Comparison of ENCODE assay signal across 17 mouse cellular contexts in genomic region chr10:70180727-70181126, GRCm38 (mm10). TPM values are rescaled to one million over a fixed set of nuclear protein-coding genes. Genes with fewer than 3 reads are reported as not detected.
DNase-seq lines count a peak whose midpoint lies in the region; ATAC-seq and TF ChIP-seq lines count a peak whose summit lies in the region.
"Had no signal": no experiment of that assay in that cellular context is flagged by ENCODE, and none has a peak within 500 bp of the region (broad histone marks: within the 10 kb centered on the region; RNA-seq: fewer than 3 reads in every experiment).

No protein-coding gene starts in this region.

- no peak for DNase-seq in kidney, postnatal 0 days (ENCODE audit: low spot score)
- DNase-seq in kidney, adult 11 months: no peak
- DNase-seq in forebrain, embryonic 14.5 days (ENCODE audit: low spot score): no peak
- DNase-seq: adrenal gland, postnatal 25 days; cerebellum, adult 2 months; gastrocnemius, postnatal 10 days; heart, postnatal 10 days; right cerebral cortex, postnatal 4 days had no signal

- H3K4me3 ChIP-seq in kidney, postnatal 0 days (replicated peaks; ENCODE audit: low read depth, low read length): no peak overlapping the region
- H3K4me3 ChIP-seq in forebrain, embryonic 14.5 days (ENCODE audit: low read depth, low read length): no peak overlapping the region
- no peak overlapping the region for H3K4me3 ChIP-seq in midbrain, embryonic 13.5 days (replicated peaks)
- H3K4me3 ChIP-seq: embryonic facial prominence, embryonic 13.5 days; hindbrain, embryonic 15.5 days; limb, embryonic 13.5 days; liver, embryonic 15.5 days; midbrain, embryonic 10.5 days had no signal

- no peak for ATAC-seq in kidney, postnatal 0 days (replicated peaks; ENCODE audit: low FRiP score, low read depth)
- ATAC-seq in CD4-positive, CD25-positive, alpha-beta regulatory T cell, adult 4 months: peak; percentile 82
- ATAC-seq in common myeloid progenitor, adult 5-6 weeks (replicated peaks; ENCODE audit: low read depth, poor library complexity, severe bottlenecking): peak; percentile 68
- 0 out of 2 replicates have a peak, but pooled peaks have one; percentile 31 for ATAC-seq in monocyte, adult 5-6 weeks (replicated peaks; ENCODE audit: insufficient number of reproducible peaks, low FRiP score, low TSS enrichment, poor library complexity, severe bottlenecking)
- no peak for ATAC-seq in forebrain, embryonic 14.5 days
- ATAC-seq in midbrain, embryonic 13.5 days: no peak

- 0 out of 2 replicates have a peak, but pooled peaks cover 9% of the 10 kb centered on the region for H3K4me1 ChIP-seq in kidney, postnatal 0 days (replicated peaks; ENCODE audit: insufficient read depth, low read length)
- H3K4me1 ChIP-seq in forebrain, embryonic 14.5 days (ENCODE audit: control insufficient read depth, insufficient read depth, low read length): no peaks in the 10 kb centered on the region
- peaks cover 10% of the 10 kb centered on the region for H3K4me1 ChIP-seq in midbrain, embryonic 13.5 days (replicated peaks)

- H3K36me3 ChIP-seq in kidney, postnatal 0 days (ENCODE audit: insufficient read depth, low read length): 0 out of 2 replicates have a peak, but pooled peaks cover 6% of the 10 kb centered on the region
- H3K36me3 ChIP-seq in forebrain, embryonic 14.5 days (ENCODE audit: control insufficient read depth, insufficient read depth, low read length): peaks cover 19% of the 10 kb centered on the region
- H3K36me3 ChIP-seq in midbrain, embryonic 13.5 days: peaks cover 29% of the 10 kb centered on the region

- H3K9me3 ChIP-seq in kidney, postnatal 0 days (replicated peaks; ENCODE audit: low read length): no peaks in the 10 kb centered on the region
- H3K9me3 ChIP-seq in forebrain, embryonic 14.5 days (replicated peaks; ENCODE audit: control insufficient read depth, low read length): no peaks in the 10 kb centered on the region
- H3K9me3 ChIP-seq in midbrain, embryonic 13.5 days: no peaks in the 10 kb centered on the region
- H3K9me3 ChIP-seq: embryonic facial prominence, embryonic 13.5 days; hindbrain, embryonic 15.5 days; limb, embryonic 13.5 days; liver, embryonic 15.5 days; midbrain, embryonic 10.5 days had no signal

- no peak overlapping the region for H3K4me2 ChIP-seq in kidney, postnatal 0 days (ENCODE audit: low read length)
- H3K4me2 ChIP-seq in forebrain, embryonic 14.5 days (ENCODE audit: low read length): no peak overlapping the region
- no peak overlapping the region for H3K4me2 ChIP-seq in midbrain, embryonic 13.5 days (replicated peaks)
- H3K4me2 ChIP-seq: embryonic facial prominence, embryonic 13.5 days; hindbrain, embryonic 15.5 days; limb, embryonic 13.5 days; liver, embryonic 15.5 days had no signal

- 72% methylated on average over 9 of the region's 9 CpGs for WGBS in kidney, postnatal 0 days
- 94% methylated on average over 9 of the region's 9 CpGs for WGBS in forebrain, embryonic 14.5 days
- WGBS in midbrain, embryonic 13.5 days: 96% methylated on average over 9 of the region's 9 CpGs

- TF ChIP-seq CTCF in kidney, postnatal 0 days (IDR thresholded peaks at IDR 0.05; ENCODE audit: low read depth): no peak

- H3K27me3 ChIP-seq in kidney, postnatal 0 days (ENCODE audit: insufficient read depth, low read length): no peaks in the 10 kb centered on the region
- no peaks in the 10 kb centered on the region for H3K27me3 ChIP-seq in forebrain, embryonic 14.5 days (replicated peaks; ENCODE audit: control insufficient read depth, insufficient read depth, low read length)
- H3K27me3 ChIP-seq in midbrain, embryonic 13.5 days: no peaks in the 10 kb centered on the region
- H3K27me3 ChIP-seq: embryonic facial prominence, embryonic 13.5 days; hindbrain, embryonic 15.5 days; limb, embryonic 13.5 days; liver, embryonic 15.5 days had no signal

- H3K27ac ChIP-seq in kidney, postnatal 0 days: peak overlapping the region; percentile 42; the same call in 1 of the 2 replicates
- no peak overlapping the region for H3K27ac ChIP-seq in forebrain, embryonic 14.5 days (ENCODE audit: low read depth, low read length)
- no peak overlapping the region for H3K27ac ChIP-seq in midbrain, embryonic 13.5 days
- H3K27ac ChIP-seq: embryonic facial prominence, embryonic 13.5 days; hindbrain, embryonic 15.5 days; limb, embryonic 13.5 days; liver, embryonic 15.5 days; midbrain, embryonic 10.5 days had no signal

- no peak overlapping the region for H3K9ac ChIP-seq in kidney, postnatal 0 days (ENCODE audit: low read depth, low read length)
- no peak overlapping the region for H3K9ac ChIP-seq in forebrain, embryonic 14.5 days (ENCODE audit: low read length)
- no peak overlapping the region for H3K9ac ChIP-seq in midbrain, embryonic 13.5 days (replicated peaks)
- H3K9ac ChIP-seq: embryonic facial prominence, embryonic 13.5 days; hindbrain, embryonic 15.5 days; limb, embryonic 13.5 days; liver, embryonic 15.5 days had no signal

RNA-seq across cellular contexts. Expression of gene Mrln, which starts 23.7 kb away (rescaled TPM):
- polyA plus RNA-seq in kidney, postnatal 0 days (2015; fragmentation: Nextera tagmentation; extraction: Ambion mirVana): 6.0 and 9.8 TPM in 2 replicates
- polyA plus RNA-seq in CD4-positive, CD25-positive, alpha-beta regulatory T cell, adult 4 months (2017; shearing (Covaris generic)): not detected
- not detected in 2 replicates for total RNA-seq in common myeloid progenitor, adult 5-6 weeks (2017)
- total RNA-seq in monocyte, adult 5-6 weeks (2017): not detected in 3 replicates
- 0.83 TPM in 1 of 2 replicates, not detected in the other for polyA plus RNA-seq in forebrain, embryonic 14.5 days (2014; fragmentation: Nextera tagmentation; extraction: Ambion mirVana)
- polyA plus RNA-seq in midbrain, embryonic 13.5 days (2015; fragmentation: Nextera tagmentation; extraction: Ambion mirVana): 1.2 TPM in 1 of 2 replicates, not detected in the other
- total RNA-seq: adrenal gland, postnatal 25 days had no signal

Comparison
In these comparisons a context has a peak if more than half of its experiments do, and no peak if none do; other contexts are left out.
1. ATAC-seq: peak in CD4-positive, CD25-positive, alpha-beta regulatory T cell, adult 4 months (single experiment), common myeloid progenitor, adult 5-6 weeks (single experiment) and monocyte, adult 5-6 weeks (single experiment); none in kidney, postnatal 0 days (single experiment), forebrain, embryonic 14.5 days (single experiment) and midbrain, embryonic 13.5 days (single experiment).